Mouse (Mus musculus): ENCODE results near the gene Cbll1. TPM values are rescaled to one million over a fixed set of nuclear protein-coding genes. Genes with fewer than 3 reads are reported as not detected.

The Cbll1 gene
- polyA plus RNA-seq, 1 experiment: 10.0 TPM

GRCm38 (mm10) chr12:31527407-31527806 lies 28.0 kb upstream of the Cbll1 start:
- Histone ChIP-seq H3K4me1 (ENCODE audit: control insufficient read depth, insufficient read depth, low read length) (no peaks in the 10 kb centered on the region; the same call in 1 of the 2 replicates), H3K4me3 (ENCODE audit: insufficient read depth, low read length) (no peak overlapping the region), H3K27ac (ENCODE audit: insufficient read depth, low read length) (no peak overlapping the region)
- TF ChIP-seq CTCF (IDR thresholded peaks at IDR 0.05; ENCODE audit: extremely low read depth, insufficient read depth, low read length) (no peak), POLR2A (IDR thresholded peaks at IDR 0.05; ENCODE audit: extremely low read depth, insufficient read depth, low read length) (no peak)

DNA sequence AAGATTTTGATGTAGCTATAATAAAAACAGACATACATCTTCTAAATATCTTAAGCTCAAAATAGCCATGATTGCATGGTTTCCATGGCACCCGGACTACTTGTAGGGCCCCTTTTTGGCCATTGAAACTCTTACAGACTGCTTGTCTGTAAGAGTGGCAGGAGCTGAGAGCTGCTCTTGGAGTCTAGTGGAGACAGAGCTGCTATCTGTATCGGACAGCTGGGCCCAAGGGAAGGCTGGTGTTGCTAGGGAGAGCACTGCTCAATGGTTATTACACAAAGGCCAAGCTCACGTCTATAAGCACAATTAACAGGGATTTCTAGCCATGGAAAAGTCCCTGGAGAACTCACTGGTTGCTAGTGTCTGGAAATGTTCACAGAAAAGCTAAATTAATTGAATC lies 22.0 kb upstream of the Cbll1 start:
- no peak for TF ChIP-seq CTCF (IDR thresholded peaks at IDR 0.05; ENCODE audit: extremely low read depth, insufficient read depth, low read length)
- no peak for TF ChIP-seq POLR2A (IDR thresholded peaks at IDR 0.05; ENCODE audit: extremely low read depth, insufficient read depth, low read length)
- no peak overlapping the region for H3K27ac ChIP-seq (ENCODE audit: insufficient read depth, low read length)

DNA sequence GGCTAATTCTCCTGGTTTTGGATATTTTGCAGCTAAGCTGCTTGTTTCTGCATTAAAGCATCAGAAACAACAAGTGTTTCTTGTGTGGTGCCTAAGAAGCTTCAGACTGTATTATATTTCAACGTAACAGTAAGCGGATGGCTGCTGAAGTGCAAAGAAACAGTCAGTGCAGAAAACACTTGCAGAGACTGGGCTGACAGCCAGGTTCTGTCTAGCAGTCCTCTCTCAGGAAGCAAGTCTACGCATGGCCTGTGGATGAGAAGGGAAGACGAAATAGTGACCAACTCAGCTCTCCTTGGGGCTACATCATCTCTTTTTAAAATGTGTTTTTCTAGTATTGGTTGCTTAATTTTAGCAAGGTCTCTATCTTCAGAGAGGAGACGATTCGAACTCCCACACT lies 20.7 kb upstream of the Cbll1 start:
- TF ChIP-seq POLR2A (IDR thresholded peaks at IDR 0.05; ENCODE audit: extremely low read depth, insufficient read depth, low read length) (no peak), CTCF (IDR thresholded peaks at IDR 0.05; ENCODE audit: extremely low read depth, insufficient read depth, low read length) (no peak)
- Histone ChIP-seq H3K27ac (ENCODE audit: insufficient read depth, low read length) (no peak overlapping the region; the same call in 1 of the 2 replicates), H3K4me3 (ENCODE audit: insufficient read depth, low read length) (no peak overlapping the region), H3K4me1 (ENCODE audit: control insufficient read depth, insufficient read depth, low read length) (0 out of 2 replicates have a peak, but pooled peaks cover 1% of the 10 kb centered on the region)

More for the DNA sequence above, 22.0 kb upstream of the Cbll1 start:
- Histone ChIP-seq H3K4me3 (ENCODE audit: insufficient read depth, low read length) (no peak overlapping the region), H3K4me1 (ENCODE audit: control insufficient read depth, insufficient read depth, low read length) (0 out of 2 replicates have a peak, but pooled peaks cover 1% of the 10 kb centered on the region)

DNA sequence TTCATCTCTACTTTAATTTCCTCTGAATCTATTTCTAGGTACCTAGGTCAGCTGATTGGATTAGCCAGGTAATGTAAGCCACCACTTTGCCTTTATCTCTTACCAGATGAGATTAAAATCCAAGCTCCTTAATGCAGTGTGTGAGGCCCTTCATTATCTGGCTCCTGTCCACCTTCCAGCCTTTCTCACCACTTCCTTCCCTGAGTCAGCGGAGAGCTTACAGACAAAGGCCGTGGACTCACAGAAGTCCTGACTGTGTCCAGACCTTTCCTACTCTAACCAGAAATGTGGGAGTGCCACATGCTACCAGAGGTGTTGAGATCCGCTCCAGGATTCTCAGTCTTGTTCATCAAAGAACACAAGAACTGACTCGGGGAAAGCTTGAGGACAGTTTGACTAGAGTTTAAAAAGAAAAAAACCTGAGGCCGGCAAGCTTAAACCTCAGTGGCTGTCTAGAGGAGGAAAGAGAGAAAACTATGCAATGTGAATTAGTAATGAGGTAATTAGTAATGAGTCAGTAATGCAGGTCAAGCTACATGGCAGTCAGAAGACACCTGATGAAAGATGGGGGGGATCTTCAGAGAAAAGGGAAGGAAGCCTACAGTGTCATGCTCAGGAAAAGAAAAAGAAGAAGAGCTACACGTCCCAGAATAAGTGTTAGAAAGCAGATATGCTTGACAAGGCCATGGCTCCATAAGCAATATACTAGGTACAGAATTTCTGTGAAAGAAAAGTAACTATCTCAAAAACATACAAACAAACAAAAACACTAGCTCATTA lies 14.5 kb upstream of the Cbll1 start:
- Histone ChIP-seq H3K4me3 (ENCODE audit: insufficient read depth, low read length) (no peak overlapping the region), H3K27ac (ENCODE audit: insufficient read depth, low read length) (no peak overlapping the region), H3K4me1 (ENCODE audit: control insufficient read depth, insufficient read depth, low read length) (no peaks in the 10 kb centered on the region; the same call in 1 of the 2 replicates)
- TF ChIP-seq POLR2A (IDR thresholded peaks at IDR 0.05; ENCODE audit: extremely low read depth, insufficient read depth, low read length): no peak
- TF ChIP-seq CTCF (IDR thresholded peaks at IDR 0.05; ENCODE audit: extremely low read depth, insufficient read depth, low read length): no peak

DNA sequence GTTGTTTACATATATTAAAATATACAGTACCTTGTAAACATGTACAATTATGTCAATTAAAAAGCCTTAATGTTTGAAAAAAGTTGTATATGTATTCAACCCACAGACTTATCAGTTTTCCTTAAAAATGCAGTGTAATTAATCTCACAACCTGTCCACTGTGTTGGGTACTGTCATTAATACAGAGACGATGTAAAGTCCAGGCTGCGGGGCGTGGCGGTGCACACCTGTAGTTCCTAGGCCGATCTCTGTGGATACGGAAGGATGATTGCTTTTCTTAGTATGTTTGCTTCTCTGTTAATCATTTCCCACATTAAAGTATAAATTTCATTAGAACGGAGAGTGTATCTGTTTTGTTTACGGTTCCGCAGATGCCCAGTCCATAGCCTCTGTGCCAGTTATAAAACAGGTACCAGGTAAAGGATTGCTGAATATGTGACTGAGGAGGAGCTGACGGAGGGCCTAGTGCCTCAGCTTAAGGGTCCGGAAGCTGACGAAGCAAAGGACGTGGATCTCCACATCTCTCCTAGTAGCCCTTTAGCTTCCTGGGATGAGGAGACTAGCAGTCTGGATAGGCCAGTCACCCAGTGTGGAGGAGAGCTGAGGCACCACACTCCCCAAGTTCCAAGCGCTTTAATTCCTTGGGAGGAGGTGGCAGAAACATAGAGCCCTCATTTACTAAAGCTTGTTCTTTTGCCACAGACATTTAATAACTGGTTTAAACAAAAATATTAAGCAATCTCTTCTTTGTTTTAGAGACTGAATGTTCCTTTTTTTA lies 13.4 kb upstream of the Cbll1 start:
- Histone ChIP-seq H3K4me3 (ENCODE audit: insufficient read depth, low read length) (no peak overlapping the region), H3K27ac (ENCODE audit: insufficient read depth, low read length) (no peak overlapping the region), H3K4me1 (ENCODE audit: control insufficient read depth, insufficient read depth, low read length) (no peaks in the 10 kb centered on the region; the same call in 1 of the 2 replicates)
- TF ChIP-seq CTCF (IDR thresholded peaks at IDR 0.05; ENCODE audit: extremely low read depth, insufficient read depth, low read length) (no peak), POLR2A (IDR thresholded peaks at IDR 0.05; ENCODE audit: extremely low read depth, insufficient read depth, low read length) (no peak)

- no peaks in the 10 kb centered on the region; the same call in 1 of the 2 replicates for H3K4me1 ChIP-seq (ENCODE audit: control insufficient read depth, insufficient read depth, low read length)
These were observed 11.8 kb upstream of the Cbll1 start for GRCm38 (mm10) chr12:31511218-31511617.

GRCm38 (mm10) chr12:31508496-31508895 lies 9.1 kb upstream of the Cbll1 start:
- TF ChIP-seq CTCF (IDR thresholded peaks at IDR 0.05; ENCODE audit: extremely low read depth, insufficient read depth, low read length): no peak
- TF ChIP-seq POLR2A (IDR thresholded peaks at IDR 0.05; ENCODE audit: extremely low read depth, insufficient read depth, low read length): no peak
- Histone ChIP-seq H3K4me3 (ENCODE audit: insufficient read depth, low read length) (no peak overlapping the region), H3K27ac (ENCODE audit: insufficient read depth, low read length) (no peak overlapping the region), H3K4me1 (ENCODE audit: control insufficient read depth, insufficient read depth, low read length) (no peaks in the 10 kb centered on the region; the same call in 1 of the 2 replicates)

More at GRCm38 (mm10) chr12:31511218-31511617, 11.8 kb upstream of the Cbll1 start:
- TF ChIP-seq CTCF (IDR thresholded peaks at IDR 0.05; ENCODE audit: extremely low read depth, insufficient read depth, low read length) (no peak), POLR2A (IDR thresholded peaks at IDR 0.05; ENCODE audit: extremely low read depth, insufficient read depth, low read length) (no peak)
- Histone ChIP-seq H3K27ac (ENCODE audit: insufficient read depth, low read length) (no peak overlapping the region), H3K4me3 (ENCODE audit: insufficient read depth, low read length) (no peak overlapping the region)

GRCm38 (mm10) chr12:31507718-31508364 lies 8.4 kb upstream of the Cbll1 start:
- H3K27ac ChIP-seq (ENCODE audit: insufficient read depth, low read length): no peak overlapping the region
- H3K4me1 ChIP-seq (ENCODE audit: control insufficient read depth, insufficient read depth, low read length): no peaks in the 10 kb centered on the region; the same call in 1 of the 2 replicates
- H3K4me3 ChIP-seq (ENCODE audit: insufficient read depth, low read length): no peak overlapping the region
- TF ChIP-seq POLR2A (IDR thresholded peaks at IDR 0.05; ENCODE audit: extremely low read depth, insufficient read depth, low read length): no peak
- TF ChIP-seq CTCF (IDR thresholded peaks at IDR 0.05; ENCODE audit: extremely low read depth, insufficient read depth, low read length): no peak

DNA sequence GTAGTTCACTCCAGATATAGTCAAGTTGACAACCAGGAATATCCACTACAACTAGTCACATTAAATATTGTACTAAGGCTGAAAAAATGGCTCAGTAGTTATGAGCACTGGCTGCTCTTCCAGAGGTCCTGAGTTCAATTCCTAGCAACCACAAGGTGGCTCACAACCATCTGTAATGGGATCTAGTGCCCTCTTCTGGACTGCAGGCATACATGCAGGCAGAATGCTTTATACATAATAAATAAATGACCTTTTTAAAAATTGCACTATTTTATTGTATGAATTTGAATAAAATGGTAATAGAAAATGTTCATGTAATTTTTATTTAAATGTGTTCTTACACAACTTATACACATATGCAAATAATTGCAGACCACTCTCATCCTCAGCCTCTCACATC lies 3.8 kb upstream of the Cbll1 start:
- Histone ChIP-seq H3K27ac (ENCODE audit: insufficient read depth, low read length) (no peak overlapping the region), H3K4me3 (ENCODE audit: insufficient read depth, low read length) (no peak overlapping the region), H3K4me1 (ENCODE audit: control insufficient read depth, insufficient read depth, low read length) (peaks cover 4% of the 10 kb centered on the region)
- TF ChIP-seq POLR2A (IDR thresholded peaks at IDR 0.05; ENCODE audit: extremely low read depth, insufficient read depth, low read length) (no peak), CTCF (IDR thresholded peaks at IDR 0.05; ENCODE audit: extremely low read depth, insufficient read depth, low read length) (0 out of 2 replicates have a peak, but pooled peaks have one; percentile 4)
